In genomic region chr14:25634328-25634727, GRCm38 (mm10) we compare ENCODE assay signal across 8 mouse cellular contexts. TPM values are rescaled to one million over a fixed set of nuclear protein-coding genes. Genes with fewer than 3 reads are reported as not detected.
DNase-seq lines count a peak whose midpoint lies in the region; ATAC-seq and TF ChIP-seq lines count a peak whose summit lies in the region.
"Had no signal": no experiment of that assay in that cellular context is flagged by ENCODE, and none has a peak within 500 bp of the region (broad histone marks: within the 10 kb centered on the region; RNA-seq: fewer than 3 reads in every experiment).

No protein-coding gene starts in this region.

- H3K36me3 ChIP-seq in forebrain, embryonic 15.5 days = peaks cover 23% of the 10 kb centered on the region
- peaks cover 41% of the 10 kb centered on the region for H3K36me3 ChIP-seq in intestine, postnatal 0 days (ENCODE audit: control insufficient read depth, insufficient read depth)
- peaks cover 41% of the 10 kb centered on the region for H3K36me3 ChIP-seq in neural tube, embryonic 15.5 days

- no peak overlapping the region for H3K4me2 ChIP-seq in forebrain, embryonic 15.5 days (replicated peaks)
- H3K4me2 ChIP-seq in intestine, postnatal 0 days (replicated peaks; ENCODE audit: low read depth) = no peak overlapping the region
- no peak overlapping the region for H3K4me2 ChIP-seq in neural tube, embryonic 15.5 days
- H3K4me2 ChIP-seq: limb, embryonic 12.5 days had no signal

- H3K4me1 ChIP-seq in forebrain, embryonic 15.5 days = peaks cover 67% of the 10 kb centered on the region
- no peaks in the 10 kb centered on the region for H3K4me1 ChIP-seq in intestine, postnatal 0 days (replicated peaks; ENCODE audit: control insufficient read depth, insufficient read depth, low read length)
- peaks cover 85% of the 10 kb centered on the region for H3K4me1 ChIP-seq in neural tube, embryonic 15.5 days

- no peaks in the 10 kb centered on the region for H3K9me3 ChIP-seq in forebrain, embryonic 15.5 days
- H3K9me3 ChIP-seq in intestine, postnatal 0 days (ENCODE audit: control insufficient read depth) = no peaks in the 10 kb centered on the region
- H3K9me3 ChIP-seq in neural tube, embryonic 15.5 days (replicated peaks) = no peaks in the 10 kb centered on the region
- H3K9me3 ChIP-seq: limb, embryonic 12.5 days had no signal

- no peak for ATAC-seq in forebrain, embryonic 15.5 days (replicated peaks)
- 0 out of 2 replicates have a peak, but pooled peaks have one; percentile 36 for ATAC-seq in intestine, postnatal 0 days
- no peak for ATAC-seq in neural tube, embryonic 15.5 days (ENCODE audit: low FRiP score)

- no peak overlapping the region for H3K9ac ChIP-seq in forebrain, embryonic 15.5 days (replicated peaks)
- H3K9ac ChIP-seq in intestine, postnatal 0 days (ENCODE audit: low read depth, low read length) = no peak overlapping the region
- peak overlapping the region; percentile 23; the same call in 1 of the 2 replicates for H3K9ac ChIP-seq in neural tube, embryonic 15.5 days (replicated peaks)
- H3K9ac ChIP-seq: limb, embryonic 12.5 days had no signal

- WGBS in forebrain, embryonic 15.5 days = 74% methylated on average over 9 of the region's 9 CpGs
- 32% methylated on average over 9 of the region's 9 CpGs for WGBS in intestine, postnatal 0 days
- 69% methylated on average over 9 of the region's 9 CpGs for WGBS in neural tube, embryonic 15.5 days

- H3K4me3 ChIP-seq in forebrain, embryonic 15.5 days = no peak overlapping the region
- H3K4me3 ChIP-seq in intestine, postnatal 0 days (ENCODE audit: low read depth, low read length) = no peak overlapping the region
- no peak overlapping the region for H3K4me3 ChIP-seq in neural tube, embryonic 15.5 days (replicated peaks)
- H3K4me3 ChIP-seq: limb, embryonic 12.5 days had no signal

- H3K27ac ChIP-seq in forebrain, embryonic 15.5 days (replicated peaks) = peak overlapping the region; percentile 67
- H3K27ac ChIP-seq in intestine, postnatal 0 days (ENCODE audit: low read depth, low read length) = no peak overlapping the region
- peak overlapping the region; percentile 76 for H3K27ac ChIP-seq in neural tube, embryonic 15.5 days (replicated peaks)
- H3K27ac ChIP-seq: limb, embryonic 12.5 days had no signal

- DNase-seq in ovary, adult 18-20 months (ENCODE audit: low spot score) = peak; percentile 37
- DNase-seq in ovary, postnatal 10 days (ENCODE audit: low spot score) = no peak
- no peak for DNase-seq in Muller cell, postnatal 12 days (ENCODE audit: inconsistent ontology term)
- DNase-seq in gastrocnemius, postnatal 4 days (ENCODE audit: low spot score in 2 of 2) = no peak

- TF ChIP-seq CTCF in intestine, postnatal 0 days (IDR thresholded peaks at IDR 0.05; ENCODE audit: low read depth) = no peak

- H3K27me3 ChIP-seq in forebrain, embryonic 15.5 days = no peaks in the 10 kb centered on the region
- no peaks in the 10 kb centered on the region for H3K27me3 ChIP-seq in intestine, postnatal 0 days (replicated peaks; ENCODE audit: control insufficient read depth, insufficient read depth, low read length)
- no peaks in the 10 kb centered on the region for H3K27me3 ChIP-seq in neural tube, embryonic 15.5 days (replicated peaks)
- H3K27me3 ChIP-seq: limb, embryonic 12.5 days had no signal

RNA-seq across cellular contexts. Expression of gene Ppif, which starts 59.6 kb away (rescaled TPM):
- polyA plus RNA-seq in forebrain, embryonic 15.5 days (2015; fragmentation: Nextera tagmentation; extraction: Ambion mirVana) = 21.5 and 24.3 TPM in 2 replicates
- 73.8 and 80.0 TPM in 2 replicates for polyA plus RNA-seq in intestine, postnatal 0 days (2015; fragmentation: Nextera tagmentation; extraction: Ambion mirVana)
- 38.0 and 42.9 TPM in 2 replicates for polyA plus RNA-seq in neural tube, embryonic 15.5 days (2015; fragmentation: Nextera tagmentation; extraction: Ambion mirVana)
- 10 to 100 TPM; 27.0 to 31.5 TPM for total RNA-seq in gastrocnemius, postnatal 4 days (2021)
